Mouse (Mus musculus) duodenum, adult 2 months (tissue): ENCODE measurements around the gene Oser1. TPM values are rescaled to one million over a fixed set of nuclear protein-coding genes. Genes with fewer than 3 reads are reported as not detected.

ENCODE experiments used
- polyA plus RNA-seq: library from polyadenylated mRNA; depleted of rRNA; stranded (reverse); fragments of >200 nt; gene quantifications from 2 replicates; pipeline ENCODE4 v1.2.3, GENCODE M21; 2012; ENCODE audit warnings: low replicate concordance; rRNA removed

The Oser1 gene
- 2.6 and 3.0 TPM in 2 replicates for polyA plus RNA-seq

GRCm38 (mm10) chr2:163424597-163424996 lies at the start of gene Oser1:
Oser1 (minus strand) TSS chr2:163424697.

GRCm38 (mm10) chr2:163472466-163472851 lies 48.0 kb upstream of the Oser1 start, which contains the start of gene Fitm2:
Fitm2 (minus strand) TSS chr2:163472629.

GRCm38 (mm10) chr2:163438246-163438618 lies 13.7 kb upstream of the Oser1 start, which contains the start of gene Gdap1l1:
Gdap1l1 (plus strand) TSS chr2:163438476.

GRCm38 (mm10) chr2:163397905-163398304 lies 26.6 kb downstream of the Oser1 start, which contains the start of gene Jph2:
Jph2 (minus strand) TSS chr2:163397993.

Other genes with a start within 250 kb of the Oser1 start
- gene Tox2, start 221.6 kb downstream of the Oser1 start, polyA plus RNA-seq, result 7.4 and 8.3 TPM in 2 replicates
- gene Jph2, start 26.7 kb downstream of the Oser1 start, polyA plus RNA-seq, result 26.8 and 33.8 TPM in 2 replicates
- 1.7 and 2.2 TPM in 2 replicates for gene Gdap1l1, start 13.8 kb upstream of the Oser1 start, polyA plus RNA-seq
- 8.1 and 11.1 TPM in 2 replicates for gene Fitm2, start 47.9 kb upstream of the Oser1 start, polyA plus RNA-seq
- 0.54 and 0.83 TPM in 2 replicates for gene R3hdml, start 67.6 kb upstream of the Oser1 start, polyA plus RNA-seq
- gene Hnf4a, start 82.1 kb upstream of the Oser1 start, polyA plus RNA-seq, result 204 and 271 TPM in 2 replicates
- gene Ttpal, start 177.6 kb upstream of the Oser1 start, polyA plus RNA-seq, result 7.8 and 11.6 TPM in 2 replicates
- gene Serinc3, start 220.4 kb upstream of the Oser1 start, polyA plus RNA-seq, result 138 and 157 TPM in 2 replicates
- 174 and 225 TPM in 2 replicates for gene Pkig, start 233.7 kb upstream of the Oser1 start, polyA plus RNA-seq